Mouse (Mus musculus) neural tube, embryonic 11.5 days (tissue): ENCODE data around the gene Olfr998. TPM values are rescaled to one million over a fixed set of nuclear protein-coding genes. Genes with fewer than 3 reads are reported as not detected.
"Not testable (repeated sequence)": the region's sequence is repeated elsewhere in the genome, so short reads cannot be mapped to it uniquely, and the experiment has no call there.

ENCODE experiments used
- ATAC-seq: fragments of 200-750 bp; cut with Nextera tagmentation; 2 replicates; pipeline ENCODE4 v1.8.0; 2017; ENCODE audit warnings: moderate number of reproducible peaks, mild to moderate bottlenecking, moderate TSS enrichment, moderate library complexity; ENCODE audit not compliant: insufficient read depth, low FRiP score, low TSS enrichment
- DNase-seq: peaks from one replicate; pipeline ENCODE4 v3.0.0-alpha.2; 2015; ENCODE audit warnings: low spot score
- H3K27ac ChIP-seq: fragments of 300-500 bp; sonication (generic); 2 replicates; pipeline ENCODE4 v1.5.1; 2014; ENCODE audit warnings: low read depth, mild to moderate bottlenecking, low read length
- H3K27me3 ChIP-seq: fragments of 300-500 bp; sonication (generic); 2 replicates; pipeline ENCODE4 v1.6.1; 2014; ENCODE audit warnings: mild to moderate bottlenecking, low read length, mixed read lengths; ENCODE audit not compliant: control insufficient read depth, insufficient read depth
- H3K36me3 ChIP-seq: fragments of 300-500 bp; sonication (generic); 2 replicates; pipeline ENCODE4 v1.6.1; 2014; ENCODE audit warnings: mild to moderate bottlenecking, low read length, moderate library complexity, mixed read lengths; ENCODE audit not compliant: control insufficient read depth, insufficient read depth
- H3K4me1 ChIP-seq: fragments of 300-500 bp; sonication (generic); 2 replicates; pipeline ENCODE4 v1.6.1; 2014; ENCODE audit warnings: low read length, mixed read lengths; ENCODE audit not compliant: control insufficient read depth, insufficient read depth
- H3K4me2 ChIP-seq: fragments of 300-500 bp; sonication (generic); 2 replicates; pipeline ENCODE4 v1.6.1; 2014; ENCODE audit warnings: low read depth, mild to moderate bottlenecking, moderate library complexity
- H3K4me3 ChIP-seq: fragments of 300-500 bp; sonication (generic); 2 replicates; pipeline ENCODE4 v1.5.1; 2014; ENCODE audit warnings: low read depth, low read length
- H3K9ac ChIP-seq: fragments of 300-500 bp; sonication (generic); 2 replicates; pipeline ENCODE4 v1.6.1; 2014; ENCODE audit warnings: mild to moderate bottlenecking, low read length
- H3K9me3 ChIP-seq: fragments of 300-500 bp; sonication (generic); 2 replicates; pipeline ENCODE4 v1.6.1; 2016; ENCODE audit warnings: low read length; ENCODE audit not compliant: control insufficient read depth
- WGBS: fragments of 180-500 bp; shearing (Covaris S2); extraction: QIAGEN DNeasy Blood & Tissue Kit; methylation state at CpG from one replicate; pipeline ENCODE4 v1.1.7; 2014; 5-methylcytosine and 5-hydroxymethylcytosine counted together
- polyA plus RNA-seq: library from polyadenylated mRNA; unstranded; fragments of >200 nt; fragmentation: Nextera tagmentation; extraction: Ambion mirVana; gene quantifications from 2 replicates; pipeline ENCODE4 v1.2.1, GENCODE M21; 2014

The Olfr998 gene
- not detected in 2 replicates for polyA plus RNA-seq

DNA sequence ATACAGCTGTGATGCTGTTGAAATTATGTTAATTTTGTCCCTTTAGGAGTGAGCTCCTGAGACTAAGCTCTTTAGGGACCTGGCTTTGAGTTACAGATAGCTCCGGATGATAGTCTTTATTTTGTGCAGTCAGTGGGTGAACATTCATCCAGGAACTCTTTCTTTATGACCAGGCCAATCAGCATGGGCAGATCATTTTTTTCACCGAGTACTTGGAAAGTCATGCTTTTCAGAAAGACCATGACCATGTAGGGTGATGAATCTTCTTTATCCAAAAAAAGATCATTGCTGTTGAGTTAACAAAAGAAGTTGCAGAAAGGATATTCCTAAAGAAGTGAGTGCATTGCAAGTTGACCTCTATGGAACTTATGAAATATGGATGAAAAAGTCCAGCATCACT is at the start of gene Olfr998:
Gene Olfr998, plus strand, starts transcription at position 301 of the 400 bp plus-strand sequence.
- not testable (repeated sequence) for H3K4me1 ChIP-seq

DNA sequence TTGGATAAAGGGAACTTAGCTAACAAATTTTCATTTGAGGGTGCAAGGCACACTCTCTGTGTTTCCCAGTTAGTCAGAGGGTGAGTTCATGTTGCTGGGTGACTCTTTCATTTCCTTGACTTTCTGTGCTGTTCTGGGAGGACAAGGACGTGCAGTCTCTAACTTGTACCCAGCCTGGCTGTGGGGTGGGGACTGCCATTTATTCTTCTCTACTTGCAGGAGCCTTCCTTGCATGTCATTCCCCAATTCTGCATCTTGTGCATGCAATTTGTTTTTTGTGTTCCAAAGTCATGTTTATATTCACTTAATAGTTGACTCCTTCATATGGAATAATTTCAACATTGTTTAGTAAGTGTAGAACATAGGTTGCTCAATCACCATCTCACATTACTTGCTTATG is 33.9 kb upstream of the Olfr998 start:
- H3K4me3 ChIP-seq = no peak overlapping the region
- ATAC-seq = no peak
- H3K9me3 ChIP-seq = no peaks in the 10 kb centered on the region
- 74% methylated on average over 1 of the region's 1 CpGs for WGBS
- no peaks in the 10 kb centered on the region for H3K27me3 ChIP-seq
- H3K9ac ChIP-seq = no peak overlapping the region
- no peak overlapping the region for H3K4me2 ChIP-seq
- no peak for DNase-seq
- no peaks in the 10 kb centered on the region for H3K4me1 ChIP-seq
- no peaks in the 10 kb centered on the region for H3K36me3 ChIP-seq
- no peak overlapping the region for H3K27ac ChIP-seq

More for the DNA sequence above, at the start of gene Olfr998:
- H3K27me3 ChIP-seq, H3K27ac ChIP-seq, H3K4me2 ChIP-seq, ATAC-seq, H3K9me3 ChIP-seq, DNase-seq, H3K36me3 ChIP-seq, H3K9ac ChIP-seq, H3K4me3 ChIP-seq: not testable (repeated sequence)
- WGBS = 75% methylated on average over 2 of the region's 2 CpGs

DNA sequence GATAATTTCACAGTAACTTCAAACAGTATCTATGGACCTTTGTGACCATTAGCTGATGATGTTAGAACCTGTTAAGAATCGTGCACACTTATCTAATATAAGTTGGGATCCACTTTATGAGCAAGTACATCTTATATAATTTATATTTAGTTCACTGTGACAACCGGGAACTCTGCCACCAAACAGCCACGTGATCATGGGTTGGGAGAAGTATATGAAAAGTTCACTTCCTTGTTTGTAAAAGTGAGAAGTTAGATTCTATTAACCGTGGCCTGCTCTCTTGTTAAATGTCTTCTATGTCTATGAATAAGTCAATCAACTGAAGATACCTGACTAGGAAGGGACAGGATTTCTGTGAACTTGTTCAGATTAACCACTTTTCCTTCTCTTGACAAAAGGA is 28.5 kb upstream of the Olfr998 start:
- WGBS = 74% methylated on average over 4 of the region's 4 CpGs
- Histone ChIP-seq H3K4me2 (no peak overlapping the region), H3K36me3 (no peaks in the 10 kb centered on the region), H3K9ac (no peak overlapping the region), H3K9me3 (no peaks in the 10 kb centered on the region), H3K27ac (no peak overlapping the region), H3K4me3 (no peak overlapping the region), H3K4me1 (no peaks in the 10 kb centered on the region), H3K27me3 (no peaks in the 10 kb centered on the region)
- ATAC-seq = no peak
- no peak for DNase-seq

DNA sequence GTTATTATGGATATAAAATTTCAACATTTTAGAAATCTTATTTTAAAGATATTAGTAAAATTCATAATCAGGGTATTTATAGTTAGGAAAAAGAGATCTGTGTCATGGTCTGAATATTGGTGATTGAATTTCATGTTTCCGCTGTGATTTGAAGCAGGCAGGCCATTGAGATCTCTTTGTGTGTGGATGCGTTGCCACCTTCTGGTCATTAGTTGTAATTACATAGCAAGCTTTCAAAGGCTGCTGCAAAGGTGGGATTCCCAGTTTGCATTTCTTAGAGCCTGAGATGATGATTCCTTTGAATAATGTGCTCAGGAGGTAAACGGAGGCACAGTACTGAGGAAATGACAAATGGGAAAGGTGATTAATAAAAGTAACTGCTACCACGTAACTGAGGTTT is 27.6 kb upstream of the Olfr998 start:
- Histone ChIP-seq H3K9me3 (no peaks in the 10 kb centered on the region), H3K9ac (no peak overlapping the region), H3K36me3 (no peaks in the 10 kb centered on the region), H3K27me3 (no peaks in the 10 kb centered on the region), H3K4me1 (no peaks in the 10 kb centered on the region), H3K27ac (no peak overlapping the region), H3K4me3 (no peak overlapping the region), H3K4me2 (no peak overlapping the region)
- ATAC-seq = peak; percentile 83
- DNase-seq = peak; percentile 42
- WGBS = 24% methylated on average over 4 of the region's 4 CpGs

DNA sequence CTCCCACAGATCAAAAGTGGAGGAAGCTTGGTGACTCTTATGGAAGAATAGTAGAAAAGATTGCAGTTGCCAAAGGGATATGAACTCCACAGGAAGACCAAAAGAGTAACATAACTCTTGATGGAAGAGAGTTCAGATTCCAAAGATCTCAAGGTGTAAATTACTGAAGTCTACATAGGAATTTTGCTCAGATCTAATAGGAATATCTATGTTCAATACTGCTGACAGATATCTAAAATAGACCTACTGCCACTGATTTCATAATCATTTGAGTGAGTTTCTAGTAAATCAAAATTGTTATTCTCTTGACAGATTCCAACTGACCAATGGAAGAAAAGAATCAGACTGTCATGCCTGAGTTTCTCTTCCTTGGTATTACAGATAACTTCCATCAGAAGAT is 9.8 kb upstream of the Olfr998 start, which contains the start of gene Olfr996:
Gene Olfr996, plus strand, starts transcription at position 301 of the 400 bp plus-strand sequence.
- no peak within 1 kb of the TSS for H3K27ac ChIP-seq
- no peaks in the 10 kb centered on the region for H3K4me1 ChIP-seq
- H3K27me3 ChIP-seq = no peaks in the 10 kb centered on the region
- H3K4me3 ChIP-seq = no peak within 1 kb of the TSS
- H3K36me3 ChIP-seq = no peaks in the 10 kb centered on the region
- H3K9me3 ChIP-seq = no peaks in the 10 kb centered on the region
- no peak within 1 kb of the TSS for H3K4me2 ChIP-seq
- ATAC-seq (no peak), DNase-seq (no peak)
- H3K9ac ChIP-seq = no peak within 1 kb of the TSS

DNA sequence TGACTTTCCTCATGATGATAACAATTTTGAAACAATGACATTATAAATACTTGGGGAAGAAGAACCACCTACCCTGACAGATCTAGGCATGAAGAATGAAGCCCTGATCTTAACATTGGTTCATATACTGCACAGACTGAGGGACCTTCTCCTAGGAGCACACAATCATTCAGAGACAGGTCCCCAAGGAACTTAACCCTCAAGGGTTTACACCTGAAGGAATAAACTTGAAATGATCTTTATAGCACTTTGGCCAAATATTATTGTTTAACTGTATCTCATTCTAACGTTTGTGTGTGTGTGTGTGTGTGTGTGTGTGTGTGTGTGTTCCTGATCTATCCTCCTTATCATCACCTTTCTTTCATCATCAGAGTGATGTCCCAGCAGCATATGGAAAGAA is 23.1 kb downstream of the Olfr998 start, which contains the start of gene Olfr1000:
Gene Olfr1000, minus strand, starts transcription at position 101 of the 400 bp plus-strand sequence.
- ATAC-seq (no peak), DNase-seq (no peak)
- no peak within 1 kb of the TSS for H3K4me2 ChIP-seq
- H3K36me3 ChIP-seq = no peaks in the 10 kb centered on the region
- H3K9me3 ChIP-seq = no peaks in the 10 kb centered on the region
- H3K27me3 ChIP-seq = no peaks in the 10 kb centered on the region
- no peak within 1 kb of the TSS for H3K4me3 ChIP-seq
- no peak within 1 kb of the TSS for H3K9ac ChIP-seq
- no peaks in the 10 kb centered on the region for H3K4me1 ChIP-seq
- H3K27ac ChIP-seq = no peak within 1 kb of the TSS
- WGBS = 79% methylated on average over 1 of the region's 1 CpGs

Other genes starting within 250 kb of the Olfr998 start
- gene Olfr987, start 249.6 kb upstream of the Olfr998 start, polyA plus RNA-seq = not detected in 2 replicates
- gene Olfr988, start 225.7 kb upstream of the Olfr998 start, polyA plus RNA-seq = not detected in 2 replicates
- gene Olfr992, start 179.5 kb upstream of the Olfr998 start, polyA plus RNA-seq = not detected in 2 replicates
- not detected in 2 replicates for gene Olfr993, start 174.1 kb upstream of the Olfr998 start, polyA plus RNA-seq
- gene Olfr994, start 152.5 kb upstream of the Olfr998 start, polyA plus RNA-seq = not detected in 2 replicates
- not detected in 2 replicates for gene Olfr995, start 145.3 kb upstream of the Olfr998 start, polyA plus RNA-seq
- gene 4833423E24Rik, start 69.9 kb upstream of the Olfr998 start, polyA plus RNA-seq = not detected in 2 replicates
- gene Olfr996, start 9.7 kb upstream of the Olfr998 start, polyA plus RNA-seq = not detected in 2 replicates
- gene Olfr1000, start 23.0 kb downstream of the Olfr998 start, polyA plus RNA-seq = not detected in 2 replicates
- gene Olfr1002, start 61.8 kb downstream of the Olfr998 start, polyA plus RNA-seq = not detected in 2 replicates
- not detected in 2 replicates for gene Olfr154, start 75.5 kb downstream of the Olfr998 start, polyA plus RNA-seq
- not detected in 2 replicates for gene Olfr1006, start 89.8 kb downstream of the Olfr998 start, polyA plus RNA-seq
- gene Olfr1008, start 100.5 kb downstream of the Olfr998 start, polyA plus RNA-seq = not detected in 2 replicates
- gene Olfr1009, start 126.5 kb downstream of the Olfr998 start, polyA plus RNA-seq = not detected in 2 replicates
- gene Olfr1012, start 173.8 kb downstream of the Olfr998 start, polyA plus RNA-seq = not detected in 2 replicates
- gene Olfr1013, start 178.2 kb downstream of the Olfr998 start, polyA plus RNA-seq = not detected in 2 replicates
- gene Olfr1014, start 183.8 kb downstream of the Olfr998 start, polyA plus RNA-seq = not detected in 2 replicates
- not detected in 2 replicates for gene Olfr1015, start 193.1 kb downstream of the Olfr998 start, polyA plus RNA-seq
- gene Olfr1016, start 213.6 kb downstream of the Olfr998 start, polyA plus RNA-seq = not detected in 2 replicates
- not detected in 2 replicates for gene Olfr1018, start 229.5 kb downstream of the Olfr998 start, polyA plus RNA-seq